Mouse (Mus musculus): ENCODE data around the gene Olfr374. TPM values are rescaled to one million over a fixed set of nuclear protein-coding genes. Genes with fewer than 3 reads are reported as not detected.
"Not testable (repeated sequence)": the region's sequence is repeated elsewhere in the genome, so short reads cannot be mapped to it uniquely, and the experiment has no call there.

Olfr374 gene
- not detected in 2 replicates for polyA plus RNA-seq (2016; fragmentation: Nextera tagmentation; extraction: Ambion mirVana)

DNA sequence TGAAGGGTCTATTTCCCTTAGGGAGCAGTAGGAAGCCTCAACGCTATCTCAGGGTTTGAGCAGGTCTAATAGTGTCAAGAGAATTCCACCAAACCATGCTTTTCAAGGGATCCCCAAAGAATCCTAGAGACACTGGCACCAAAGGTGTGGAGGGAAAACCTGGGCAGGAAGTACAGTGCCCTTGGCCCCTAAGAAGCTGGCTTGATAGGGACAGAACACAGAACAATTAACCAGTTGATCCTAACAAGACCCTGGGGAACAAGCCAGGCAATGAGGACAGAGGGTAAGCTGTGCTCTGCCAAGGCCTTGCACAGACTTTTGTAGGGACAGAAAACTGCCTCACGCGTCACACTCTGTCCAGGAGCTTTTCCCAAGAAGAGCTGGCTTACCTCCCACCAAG is at the start of gene Olfr374:
TSS of gene Olfr374 (plus strand) at position 301 of the 400 bp plus-strand sequence.
- 88% methylated on average over 3 of the region's 3 CpGs for WGBS
- no peak for DNase-seq (ENCODE audit: extremely low spot score, low spot score)
- Histone ChIP-seq H3K36me3 (replicated peaks) (no peaks in the 10 kb centered on the region), H3K4me1 (no peaks in the 10 kb centered on the region), H3K9me3 (peaks cover 10% of the 10 kb centered on the region), H3K27ac (no peak within 1 kb of the TSS), H3K4me3 (no peak within 1 kb of the TSS), H3K27me3 (ENCODE audit: poor library complexity, severe bottlenecking) (no peaks in the 10 kb centered on the region)

DNA sequence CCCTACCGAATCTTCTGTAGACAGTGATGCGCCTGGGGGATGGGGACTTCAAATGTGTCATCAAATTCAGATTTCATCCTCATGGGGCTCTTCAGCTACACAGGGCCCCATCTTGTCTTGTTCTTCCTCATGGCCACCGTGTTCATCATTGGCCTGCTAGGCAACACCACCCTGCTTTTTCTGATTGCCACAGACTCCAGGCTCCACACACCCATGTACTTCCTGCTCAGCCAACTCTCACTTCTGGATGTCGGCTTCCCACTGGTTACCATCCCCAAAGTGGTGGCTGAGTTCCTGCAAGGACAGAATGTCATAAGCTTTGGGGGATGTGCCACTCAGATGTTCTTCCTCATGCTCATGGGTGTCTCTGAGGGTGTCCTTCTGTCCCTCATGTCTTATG is 49.2 kb upstream of the Olfr374 start:
- not testable (repeated sequence) for H3K27ac ChIP-seq; H3K4me3 ChIP-seq; H3K27me3 ChIP-seq (ENCODE audit: poor library complexity, severe bottlenecking); H3K4me1 ChIP-seq; H3K9me3 ChIP-seq; DNase-seq (ENCODE audit: extremely low spot score, low spot score); H3K36me3 ChIP-seq (replicated peaks)
- 88% methylated on average over 3 of the region's 4 CpGs for WGBS

DNA sequence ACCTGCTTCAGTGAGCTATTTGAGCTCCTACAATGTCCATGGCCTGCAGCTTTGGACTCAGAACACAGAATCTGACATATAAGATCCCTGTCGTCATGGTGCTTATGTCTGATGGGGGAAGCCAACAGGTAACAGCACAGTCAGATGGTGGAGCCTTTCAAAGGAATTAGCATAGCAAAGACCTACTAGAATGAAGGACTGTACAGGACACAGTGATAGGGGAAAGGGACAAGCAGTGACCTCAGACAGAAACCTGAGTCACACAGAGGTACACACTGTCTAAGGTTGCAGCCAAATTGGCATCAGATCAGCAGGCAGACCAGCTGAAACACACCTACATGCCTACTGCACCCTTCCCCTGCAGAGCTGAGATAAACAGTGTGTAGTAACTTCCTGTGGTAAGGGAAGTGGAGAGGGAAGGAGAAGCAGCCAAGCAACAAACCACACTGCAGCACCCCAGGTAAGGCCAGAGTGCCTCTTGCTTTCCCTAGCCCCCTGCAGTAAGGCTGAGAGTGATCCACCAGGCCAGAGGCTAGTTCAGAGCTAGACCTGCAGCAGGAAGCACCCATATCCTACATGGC is 39.9 kb upstream of the Olfr374 start:
- not testable (repeated sequence) for H3K9me3 ChIP-seq; H3K4me3 ChIP-seq; DNase-seq (ENCODE audit: extremely low spot score, low spot score); H3K27me3 ChIP-seq (ENCODE audit: poor library complexity, severe bottlenecking); H3K27ac ChIP-seq; H3K36me3 ChIP-seq (replicated peaks); H3K4me1 ChIP-seq
- 82% methylated on average over 1 of the region's 1 CpGs for WGBS

DNA sequence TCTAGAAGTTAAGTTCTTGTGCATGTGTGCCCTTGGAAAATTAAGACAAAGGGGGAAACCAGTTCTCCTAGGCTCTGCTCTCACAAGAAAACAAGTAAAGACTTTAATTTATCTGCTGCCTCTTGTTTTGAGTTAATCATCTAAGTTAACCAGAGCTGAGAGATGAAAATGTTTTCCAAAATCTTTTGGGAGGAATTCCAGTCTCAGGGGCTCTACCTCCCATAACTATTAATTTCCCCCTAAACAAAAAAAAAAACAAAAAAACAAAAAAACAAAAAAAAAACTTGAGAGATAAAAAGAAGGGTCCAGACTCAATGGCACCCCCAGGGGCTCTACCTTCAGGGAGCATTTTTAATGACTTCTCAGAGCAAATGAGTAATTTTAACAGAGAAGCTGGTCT is 24.0 kb upstream of the Olfr374 start, which contains the start of gene Olfr373:
TSS of gene Olfr373 (plus strand) at position 301 of the 400 bp plus-strand sequence.
- H3K9me3 ChIP-seq; H3K4me1 ChIP-seq; H3K4me3 ChIP-seq; DNase-seq (ENCODE audit: extremely low spot score, low spot score); H3K27ac ChIP-seq; H3K27me3 ChIP-seq (ENCODE audit: poor library complexity, severe bottlenecking); H3K36me3 ChIP-seq (replicated peaks): not testable (repeated sequence)

DNA sequence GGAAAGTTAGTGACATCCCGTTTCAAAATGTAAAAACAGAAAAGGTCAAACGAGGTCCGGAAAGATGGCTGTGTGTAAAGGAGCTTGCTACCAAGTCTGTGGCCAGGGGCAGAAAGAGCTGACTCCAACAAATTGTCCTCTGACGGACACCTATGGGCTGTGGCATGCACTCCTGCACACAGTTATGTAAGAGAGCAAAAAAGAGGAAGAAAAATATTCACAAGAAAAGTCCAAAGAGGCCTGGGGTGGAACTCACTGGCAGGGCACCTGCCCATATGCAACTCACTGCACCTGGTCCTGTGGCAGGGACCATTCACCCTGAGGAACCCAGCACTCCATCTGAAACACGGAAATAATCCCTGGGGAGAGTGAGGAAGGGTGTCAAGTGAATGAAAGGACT is 22.1 kb upstream of the Olfr374 start:
- 78% methylated on average over 5 of the region's 5 CpGs for WGBS

DNA sequence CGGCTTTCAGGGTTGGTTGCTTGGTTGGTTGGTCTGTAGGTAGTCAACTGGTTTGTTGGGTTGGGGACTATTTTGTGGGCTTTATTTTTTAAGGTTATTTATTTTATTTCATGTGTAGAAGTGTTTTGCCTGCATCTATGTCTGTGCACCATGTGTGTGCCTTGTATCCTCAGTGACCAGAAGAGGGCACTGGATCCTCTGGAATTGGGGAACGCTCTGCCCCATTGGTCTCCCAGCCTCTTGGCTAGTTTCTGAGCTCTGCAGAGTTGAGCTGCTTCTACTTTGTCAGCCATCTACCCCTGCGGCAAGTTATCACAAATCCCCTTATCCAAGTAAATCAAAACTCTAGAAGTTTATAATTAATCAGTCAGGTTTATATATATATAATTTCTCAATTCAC is 19.2 kb upstream of the Olfr374 start:
- not testable (repeated sequence) for H3K27me3 ChIP-seq (ENCODE audit: poor library complexity, severe bottlenecking); H3K27ac ChIP-seq; H3K36me3 ChIP-seq (replicated peaks); H3K4me1 ChIP-seq; H3K9me3 ChIP-seq; DNase-seq (ENCODE audit: extremely low spot score, low spot score); H3K4me3 ChIP-seq
- WGBS, result 90% methylated on average over 3 of the region's 3 CpGs

More for the DNA sequence above, 22.1 kb upstream of the Olfr374 start:
- Histone ChIP-seq H3K27ac (no peak overlapping the region), H3K36me3 (replicated peaks) (no peaks in the 10 kb centered on the region), H3K27me3 (ENCODE audit: poor library complexity, severe bottlenecking) (no peaks in the 10 kb centered on the region), H3K9me3 (no peaks in the 10 kb centered on the region), H3K4me3 (no peak overlapping the region), H3K4me1 (no peaks in the 10 kb centered on the region)
- DNase-seq (ENCODE audit: extremely low spot score, low spot score), result no peak

DNA sequence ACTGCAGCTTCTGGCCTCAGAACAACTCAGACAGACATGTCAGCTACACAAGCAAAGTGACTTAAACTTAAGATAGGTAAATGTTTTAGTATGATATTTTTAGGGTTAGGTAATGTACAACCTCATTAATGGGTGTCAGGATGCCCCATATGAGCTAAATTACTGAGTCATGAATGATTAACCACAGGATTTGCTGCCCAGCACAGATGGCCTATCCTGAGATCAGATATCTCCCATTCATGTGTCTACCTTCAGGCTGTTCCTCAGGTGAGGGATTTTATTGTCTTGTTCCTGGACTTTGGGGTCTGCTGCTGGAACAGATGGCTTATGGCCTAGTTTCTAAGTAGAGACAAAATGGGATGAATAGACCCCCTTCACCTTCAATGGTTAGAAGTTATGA is 10.1 kb upstream of the Olfr374 start:
- not testable (repeated sequence) for H3K27ac ChIP-seq; H3K36me3 ChIP-seq (replicated peaks); H3K4me3 ChIP-seq; H3K27me3 ChIP-seq (ENCODE audit: poor library complexity, severe bottlenecking); H3K9me3 ChIP-seq; DNase-seq (ENCODE audit: extremely low spot score, low spot score); H3K4me1 ChIP-seq

DNA sequence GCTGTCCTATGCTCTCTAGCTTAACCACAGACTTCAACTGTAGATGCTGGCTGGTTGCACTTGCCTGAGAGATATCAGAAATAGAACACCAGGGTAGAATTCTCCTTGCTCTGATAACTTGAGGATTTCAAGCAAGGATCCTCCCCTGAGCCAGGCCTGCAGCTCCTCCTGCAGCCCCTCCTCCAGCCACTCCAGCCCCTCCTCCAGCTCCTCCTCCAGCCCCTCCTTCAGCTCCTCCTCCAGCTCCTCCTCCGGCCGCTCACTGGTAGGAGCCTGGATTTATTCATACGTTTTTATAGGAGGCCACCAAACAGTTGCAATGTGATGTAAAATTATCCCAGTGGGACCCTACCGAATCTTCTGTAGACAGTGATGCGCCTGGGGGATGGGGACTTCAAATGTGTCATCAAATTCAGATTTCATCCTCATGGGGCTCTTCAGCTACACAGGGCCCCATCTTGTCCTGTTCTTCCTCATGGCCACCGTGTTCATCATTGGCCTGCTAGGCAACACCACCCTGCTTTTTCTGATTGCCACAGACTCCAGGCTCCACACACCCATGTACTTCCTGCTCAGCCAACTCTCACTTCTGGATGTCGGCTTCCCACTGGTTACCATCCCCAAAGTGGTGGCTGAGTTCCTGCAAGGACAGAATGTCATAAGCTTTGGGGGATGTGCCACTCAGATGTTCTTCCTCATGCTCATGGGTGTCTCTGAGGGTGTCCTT is 7.3 kb upstream of the Olfr374 start:
- not testable (repeated sequence) for H3K4me3 ChIP-seq; DNase-seq (ENCODE audit: extremely low spot score, low spot score)
- 63% methylated on average over 6 of the region's 7 CpGs for WGBS

DNA sequence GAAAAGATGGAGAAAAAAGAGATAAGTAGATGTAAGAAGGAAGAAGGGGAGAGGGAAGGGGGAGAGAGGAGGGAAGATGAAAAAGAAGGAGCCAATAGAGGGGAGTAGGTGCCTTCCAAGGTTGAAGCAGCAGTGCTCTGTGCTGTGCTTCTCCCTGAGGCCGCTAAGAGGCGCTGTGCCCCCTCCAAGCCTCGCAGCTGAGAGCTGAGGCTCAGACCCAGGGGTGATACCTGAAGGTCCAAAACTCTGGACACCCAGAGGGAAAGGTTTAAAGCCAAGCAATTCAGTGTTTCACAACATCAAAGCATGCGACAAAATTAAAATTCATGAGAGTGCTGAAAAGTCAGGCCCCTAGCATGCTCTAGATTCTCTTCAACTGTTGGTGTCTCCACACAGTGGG is 1.7 kb upstream of the Olfr374 start:
- Histone ChIP-seq H3K27me3 (ENCODE audit: poor library complexity, severe bottlenecking) (no peaks in the 10 kb centered on the region), H3K27ac (no peak overlapping the region)
- no peak for DNase-seq (ENCODE audit: extremely low spot score, low spot score)

More for the DNA sequence above, 7.3 kb upstream of the Olfr374 start:
- H3K27me3 ChIP-seq (ENCODE audit: poor library complexity, severe bottlenecking); H3K4me1 ChIP-seq; H3K36me3 ChIP-seq (replicated peaks); H3K27ac ChIP-seq: not testable (repeated sequence)
- H3K9me3 ChIP-seq, result peaks cover 13% of the 10 kb centered on the region

DNA sequence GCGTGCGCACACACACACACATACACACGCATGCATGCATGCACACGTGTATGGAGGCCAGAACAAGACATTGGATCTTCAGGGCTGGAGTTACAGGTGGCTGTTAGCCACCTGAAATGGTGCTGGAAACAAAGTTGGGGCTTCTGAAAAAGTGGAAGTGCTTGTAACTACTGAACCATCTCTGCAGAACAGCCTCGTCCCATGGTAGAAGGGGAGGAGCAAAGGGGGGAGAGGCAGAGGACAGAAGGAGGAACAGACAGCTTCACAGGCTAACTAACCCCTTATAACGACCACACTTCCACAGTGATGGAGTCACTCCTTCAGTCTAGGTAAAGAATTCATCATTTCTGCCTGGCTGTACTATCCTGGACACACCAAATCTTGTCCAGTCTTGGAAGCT is 4.0 kb downstream of the Olfr374 start:
- Histone ChIP-seq H3K27ac (no peak overlapping the region), H3K27me3 (ENCODE audit: poor library complexity, severe bottlenecking) (no peaks in the 10 kb centered on the region), H3K9me3 (no peaks in the 10 kb centered on the region), H3K36me3 (replicated peaks) (no peaks in the 10 kb centered on the region), H3K4me1 (no peaks in the 10 kb centered on the region), H3K4me3 (no peak overlapping the region)
- no peak for DNase-seq (ENCODE audit: extremely low spot score, low spot score)
- WGBS, result 76% methylated on average over 6 of the region's 6 CpGs

More for the DNA sequence above, 1.7 kb upstream of the Olfr374 start:
- WGBS, result 21% methylated on average over 4 of the region's 4 CpGs
- Histone ChIP-seq H3K4me3 (no peak overlapping the region), H3K4me1 (no peaks in the 10 kb centered on the region), H3K9me3 (peaks cover 10% of the 10 kb centered on the region), H3K36me3 (replicated peaks) (no peaks in the 10 kb centered on the region)

DNA sequence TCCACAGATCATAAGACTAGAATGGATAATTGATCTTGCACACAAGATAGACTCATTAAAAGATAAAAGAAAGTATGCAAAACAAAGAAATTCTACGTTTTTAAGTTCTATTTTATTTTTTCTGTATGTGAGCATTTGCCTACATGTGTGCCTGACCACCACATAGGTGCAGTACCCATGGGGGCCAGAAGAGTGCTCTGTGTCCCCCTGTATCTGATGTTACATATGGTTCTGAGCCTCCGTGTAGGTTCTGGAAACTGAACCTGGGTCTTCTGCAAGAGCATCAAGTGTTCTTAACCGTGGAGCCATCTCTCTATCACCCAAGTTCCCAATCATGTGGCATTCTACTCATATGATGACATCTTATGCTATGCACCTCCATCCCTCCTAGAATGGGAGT is 5.6 kb downstream of the Olfr374 start:
- no peak for DNase-seq (ENCODE audit: extremely low spot score, low spot score)
- 76% methylated on average over 3 of the region's 3 CpGs for WGBS
- H3K4me1 ChIP-seq, result no peaks in the 10 kb centered on the region
- H3K27me3 ChIP-seq (ENCODE audit: poor library complexity, severe bottlenecking), result no peaks in the 10 kb centered on the region
- no peak overlapping the region for H3K27ac ChIP-seq
- no peak overlapping the region for H3K4me3 ChIP-seq
- no peaks in the 10 kb centered on the region for H3K9me3 ChIP-seq
- H3K36me3 ChIP-seq (replicated peaks), result no peaks in the 10 kb centered on the region

DNA sequence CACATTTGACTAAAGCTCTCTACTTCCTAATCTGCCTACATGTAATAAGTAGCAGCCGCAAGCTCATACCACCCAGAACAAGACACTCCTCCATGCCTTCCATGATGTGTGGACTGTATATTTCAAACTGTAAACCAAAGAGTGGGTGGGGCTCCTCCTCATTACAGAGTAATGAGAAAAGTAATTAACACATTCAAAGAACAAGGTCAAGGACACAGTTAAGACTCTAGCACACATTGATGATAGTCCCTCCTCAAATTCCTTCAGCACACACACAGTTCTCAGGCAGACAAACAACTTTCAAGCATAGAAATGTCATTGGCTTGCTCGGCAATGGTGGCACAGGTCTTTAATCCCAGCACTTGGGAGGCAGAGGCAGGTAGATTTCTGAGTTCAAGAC is 8.4 kb downstream of the Olfr374 start:
- H3K36me3 ChIP-seq (replicated peaks), result no peaks in the 10 kb centered on the region
- DNase-seq (ENCODE audit: extremely low spot score, low spot score), result no peak
- no peaks in the 10 kb centered on the region for H3K27me3 ChIP-seq (ENCODE audit: poor library complexity, severe bottlenecking)
- H3K4me3 ChIP-seq, result no peak overlapping the region
- H3K4me1 ChIP-seq, result no peaks in the 10 kb centered on the region
- H3K27ac ChIP-seq, result no peak overlapping the region
- WGBS, result 82% methylated on average over 2 of the region's 2 CpGs
- no peaks in the 10 kb centered on the region for H3K9me3 ChIP-seq

DNA sequence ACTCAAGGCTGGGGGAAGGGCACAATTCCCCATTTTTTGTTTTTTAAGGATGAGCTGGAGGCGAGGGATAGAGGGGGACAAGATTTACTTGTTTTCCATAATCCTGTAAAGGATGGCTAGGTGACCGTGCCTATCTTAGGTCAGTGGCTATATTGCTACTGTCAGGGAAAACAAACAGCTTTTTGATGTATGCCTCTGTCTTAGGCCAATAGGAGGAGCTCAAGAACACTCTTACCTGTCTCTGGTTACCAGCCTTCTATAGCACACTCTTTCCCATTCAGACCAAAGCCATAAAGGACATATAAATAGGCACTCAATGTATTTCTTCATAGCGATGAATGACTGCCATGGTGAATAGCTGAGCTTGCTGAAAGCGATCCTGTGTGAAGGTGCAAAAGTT is 11.8 kb downstream of the Olfr374 start:
- no peaks in the 10 kb centered on the region for H3K9me3 ChIP-seq
- 51% methylated on average over 4 of the region's 4 CpGs for WGBS
- H3K4me1 ChIP-seq, result peaks cover 9% of the 10 kb centered on the region
- no peak overlapping the region for H3K27ac ChIP-seq
- no peak for DNase-seq (ENCODE audit: extremely low spot score, low spot score)
- no peak overlapping the region for H3K4me3 ChIP-seq
- no peaks in the 10 kb centered on the region for H3K27me3 ChIP-seq (ENCODE audit: poor library complexity, severe bottlenecking)
- no peaks in the 10 kb centered on the region for H3K36me3 ChIP-seq (replicated peaks)

Data from forebrain, embryonic 10.5 days (tissue).